Mouse (Mus musculus) ovary, postnatal 10 days (tissue): ENCODE results near the gene Rtca.

Source experiments
- DNase-seq: peaks from one replicate; pipeline ENCODE4 v3.0.0; 2022; ENCODE audit warnings: low spot score

Rtca gene

GRCm38 (mm10) chr3:116476686-116477298, 31.2 kb downstream of the Rtca start:
- DNase-seq: no peak

GRCm38 (mm10) chr3:116474602-116475001, 33.4 kb downstream of the Rtca start:
- no peak for DNase-seq

GRCm38 (mm10) chr3:116465709-116466108, 42.3 kb downstream of the Rtca start:
- DNase-seq: no peak

GRCm38 (mm10) chr3:116464318-116464717, 43.7 kb downstream of the Rtca start:
- DNase-seq: no peak

- DNase-seq: no peak
Observed at GRCm38 (mm10) chr3:116461053-116461452, 47.0 kb downstream of the Rtca start.

- DNase-seq: no peak
Observed at GRCm38 (mm10) chr3:116454529-116454928, 53.5 kb downstream of the Rtca start.

GRCm38 (mm10) chr3:116450741-116451140, 57.3 kb downstream of the Rtca start:
- DNase-seq: no peak

GRCm38 (mm10) chr3:116444327-116444726, 63.7 kb downstream of the Rtca start:
- DNase-seq: no peak

GRCm38 (mm10) chr3:116442788-116443187, 65.2 kb downstream of the Rtca start:
- no peak for DNase-seq

GRCm38 (mm10) chr3:116441518-116442205, 66.3 kb downstream of the Rtca start:
- no peak for DNase-seq

- no peak for DNase-seq
Observed at GRCm38 (mm10) chr3:116440066-116440997, 67.7 kb downstream of the Rtca start.
